Comparison of ENCODE assay signal across 9 mouse cellular contexts in genomic region chr9:63610841-63611366, GRCm38 (mm10). TPM values are rescaled to one million over a fixed set of nuclear protein-coding genes. Genes with fewer than 3 reads are reported as not detected.
DNase-seq lines count a peak whose midpoint lies in the region; ATAC-seq lines count a peak whose summit lies in the region.
"Had no signal": no experiment of that assay in that cellular context is flagged by ENCODE, and none has a peak within 500 bp of the region (broad histone marks: within the 10 kb centered on the region; RNA-seq: fewer than 3 reads in every experiment).

No protein-coding gene starts in this region.

- H3K27me3 ChIP-seq in hindbrain, embryonic 13.5 days = no peaks in the 10 kb centered on the region
- H3K27me3 ChIP-seq in liver, embryonic 15.5 days = no peaks in the 10 kb centered on the region

- DNase-seq in 416B (ENCODE audit: low read depth) = peak; percentile 79
- DNase-seq in adrenal gland, adult 2 months = peak; percentile 84
- peak; percentile 63 for DNase-seq in forelimb bud, embryonic 11.5 days (ENCODE audit: low read depth, low spot score)
- peak; percentile 74 for DNase-seq in retina, postnatal 1 day

- WGBS in hindbrain, embryonic 13.5 days = 17% methylated on average over 13 of the region's 13 CpGs
- WGBS in liver, embryonic 15.5 days (ENCODE audit: insufficient replicate concordance) = 27% methylated on average over 13 of the region's 13 CpGs

- no peaks in the 10 kb centered on the region for H3K36me3 ChIP-seq in hindbrain, embryonic 13.5 days
- H3K36me3 ChIP-seq in liver, embryonic 15.5 days (replicated peaks) = 0 out of 2 replicates have a peak, but pooled peaks cover 3% of the 10 kb centered on the region

- H3K4me3 ChIP-seq in hindbrain, embryonic 13.5 days = no peak overlapping the region
- no peak overlapping the region for H3K4me3 ChIP-seq in liver, embryonic 15.5 days (replicated peaks)

- H3K4me2 ChIP-seq in hindbrain, embryonic 13.5 days = 0 out of 2 replicates have a peak overlapping the region, but pooled peaks have one; percentile 17
- no peak overlapping the region for H3K4me2 ChIP-seq in liver, embryonic 15.5 days

- H3K9me3 ChIP-seq in hindbrain, embryonic 13.5 days = no peaks in the 10 kb centered on the region
- H3K9me3 ChIP-seq in liver, embryonic 15.5 days (replicated peaks) = no peaks in the 10 kb centered on the region

- peak overlapping the region; percentile 9; the same call in 1 of the 2 replicates for H3K27ac ChIP-seq in hindbrain, embryonic 13.5 days
- peak overlapping the region; percentile 53; the same call in 1 of the 2 replicates for H3K27ac ChIP-seq in liver, embryonic 15.5 days (replicated peaks)
- H3K27ac ChIP-seq: liver, embryonic 14.5 days had no signal

- peaks cover 53% of the 10 kb centered on the region for H3K4me1 ChIP-seq in hindbrain, embryonic 13.5 days (replicated peaks)
- peaks cover 41% of the 10 kb centered on the region for H3K4me1 ChIP-seq in liver, embryonic 15.5 days (replicated peaks)

- ATAC-seq in hindbrain, embryonic 13.5 days (ENCODE audit: low FRiP score) = no peak
- no peak for ATAC-seq in liver, embryonic 15.5 days (ENCODE audit: insufficient read depth)
- no peak for ATAC-seq in activated CD4-positive, CD25-positive, alpha-beta regulatory T cell, adult 4 months
- no peak for ATAC-seq in erythroid progenitor cell, adult 5-6 weeks (replicated peaks; ENCODE audit: low FRiP score, poor library complexity, severe bottlenecking)

- peak overlapping the region; percentile 57 for H3K9ac ChIP-seq in hindbrain, embryonic 13.5 days
- H3K9ac ChIP-seq in liver, embryonic 15.5 days = no peak overlapping the region
- H3K9ac ChIP-seq: liver, embryonic 14.5 days had no signal

RNA-seq across cellular contexts. Expression of gene Aagab, which starts 8.4 kb away (rescaled TPM):
- total RNA-seq in adrenal gland, adult 2 months (2021) = 10 to 100 TPM; 21.9 to 32.3 TPM
- polyA plus RNA-seq in adrenal gland, adult 2 months (2012; rRNA removed) = 11.8 and 14.1 TPM in 2 replicates
- polyA plus RNA-seq in hindbrain, embryonic 13.5 days (2015; fragmentation: Nextera tagmentation; extraction: Ambion mirVana) = 59.1 and 61.0 TPM in 2 replicates
- 14.9 and 15.6 TPM in 2 replicates for polyA plus RNA-seq in liver, embryonic 15.5 days (2015; fragmentation: Nextera tagmentation; extraction: Ambion mirVana)
- polyA plus RNA-seq in activated CD4-positive, CD25-positive, alpha-beta regulatory T cell, adult 4 months (2017; shearing (Covaris generic)) = 10 to 100 TPM; 37.0 to 38.5 TPM
- 18.4 and 24.3 TPM in 2 replicates for total RNA-seq in erythroid progenitor cell, adult 5-6 weeks (2015; ENCODE audit: low replicate concordance)
- 14.8 and 29.3 TPM in 2 replicates for total RNA-seq in erythroid progenitor cell, adult 5-6 weeks (2017; ENCODE audit: low replicate concordance)

RNA-seq across cellular contexts. Expression of gene Iqch, which starts 8.6 kb away (rescaled TPM):
- under 1 TPM in 1 of 2 experiments, not detected in 1; 0.12 TPM for total RNA-seq in adrenal gland, adult 2 months (2021)
- polyA plus RNA-seq in adrenal gland, adult 2 months (2012; rRNA removed) = not detected in 2 replicates
- polyA plus RNA-seq in hindbrain, embryonic 13.5 days (2015; fragmentation: Nextera tagmentation; extraction: Ambion mirVana) = 0.21 and 0.34 TPM in 2 replicates
- 0.03 TPM in 1 of 2 replicates, not detected in the other for polyA plus RNA-seq in liver, embryonic 15.5 days (2015; fragmentation: Nextera tagmentation; extraction: Ambion mirVana)
- not detected for polyA plus RNA-seq in activated CD4-positive, CD25-positive, alpha-beta regulatory T cell, adult 4 months (2017; shearing (Covaris generic))
- not detected in 2 replicates for total RNA-seq in erythroid progenitor cell, adult 5-6 weeks (2015; ENCODE audit: low replicate concordance)
- total RNA-seq in erythroid progenitor cell, adult 5-6 weeks (2017; ENCODE audit: low replicate concordance) = not detected in 2 replicates
- polyA plus RNA-seq: liver, embryonic 14.5 days had no signal
